Mouse (Mus musculus): ENCODE measurements around the gene Agbl3.

Agbl3 gene

DNA sequence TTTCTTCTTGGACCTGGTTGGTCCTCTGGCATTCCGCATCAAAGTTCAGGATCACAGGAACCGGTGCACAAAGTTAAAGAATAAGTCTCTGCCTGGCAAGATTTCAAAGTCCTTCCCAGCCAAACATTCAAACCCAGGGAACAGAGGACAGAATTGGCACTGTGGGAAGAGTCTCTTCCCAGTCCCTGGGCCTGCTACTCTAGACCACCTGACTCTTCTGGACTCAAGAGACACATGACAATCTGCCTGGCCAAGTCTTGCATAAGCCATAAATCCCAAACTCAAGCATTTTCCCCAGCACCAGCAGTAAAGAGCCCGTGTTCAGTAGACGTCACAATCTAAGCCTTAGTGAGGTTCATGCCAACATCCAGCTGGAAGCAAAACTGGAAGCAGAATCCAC lies 126.4 kb downstream of the Agbl3 start:
- no peak for DNase-seq (ENCODE audit: low spot score)

DNA sequence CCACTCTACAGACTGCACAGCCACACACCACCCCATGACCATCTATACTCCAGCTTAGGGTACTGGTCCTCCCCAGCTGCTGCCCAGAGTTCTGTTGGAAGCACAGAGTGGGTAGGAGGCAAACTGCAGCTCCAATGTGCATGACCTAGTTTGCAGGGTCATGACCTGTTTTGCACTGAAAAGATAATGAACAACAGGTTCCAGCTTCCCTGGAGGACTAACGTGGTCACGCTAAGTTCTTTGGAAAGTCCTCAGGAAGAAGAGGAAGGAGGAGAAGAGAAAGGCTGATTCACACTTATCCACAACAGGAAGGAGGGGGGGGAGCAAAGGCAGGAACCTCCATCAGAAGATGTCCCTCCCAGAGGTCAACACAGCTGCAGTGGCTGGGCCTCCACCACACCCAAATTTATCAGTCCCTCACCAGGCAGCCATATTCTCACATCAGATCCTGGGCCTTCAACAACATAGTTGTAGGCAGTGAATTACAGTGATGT lies 126.9 kb downstream of the Agbl3 start:
- no peak for DNase-seq (ENCODE audit: low spot score)

DNA sequence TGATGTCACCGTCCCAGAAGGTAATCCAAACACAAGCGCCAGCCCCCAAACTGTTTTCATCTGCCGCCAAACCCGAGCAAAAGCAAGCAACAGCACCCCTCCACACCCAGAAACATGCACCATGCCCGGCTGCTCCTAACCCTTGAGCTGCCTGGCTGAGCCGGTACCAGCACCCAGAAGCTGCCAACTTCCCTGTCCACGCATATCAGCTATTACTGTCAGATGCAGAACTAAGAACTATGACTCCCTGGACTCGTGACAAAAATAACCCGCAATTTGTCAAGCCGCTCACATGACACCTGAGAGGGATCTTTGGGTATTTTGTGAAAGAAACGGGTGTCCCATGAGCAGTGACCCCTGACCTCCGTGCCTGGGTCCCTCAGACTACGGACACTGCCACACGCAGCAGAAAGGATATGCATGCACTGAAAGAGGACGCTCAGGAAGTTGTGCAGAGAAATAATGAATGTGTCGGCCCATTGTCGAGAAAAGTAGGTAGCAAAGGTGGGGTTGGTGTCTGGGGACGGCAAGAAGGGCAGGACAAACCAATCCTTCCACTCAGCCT lies 127.5 kb downstream of the Agbl3 start:
- DNase-seq (ENCODE audit: low spot score) = no peak

Data from ovary, postnatal 14 days (tissue).